In the genomic region with DNA sequence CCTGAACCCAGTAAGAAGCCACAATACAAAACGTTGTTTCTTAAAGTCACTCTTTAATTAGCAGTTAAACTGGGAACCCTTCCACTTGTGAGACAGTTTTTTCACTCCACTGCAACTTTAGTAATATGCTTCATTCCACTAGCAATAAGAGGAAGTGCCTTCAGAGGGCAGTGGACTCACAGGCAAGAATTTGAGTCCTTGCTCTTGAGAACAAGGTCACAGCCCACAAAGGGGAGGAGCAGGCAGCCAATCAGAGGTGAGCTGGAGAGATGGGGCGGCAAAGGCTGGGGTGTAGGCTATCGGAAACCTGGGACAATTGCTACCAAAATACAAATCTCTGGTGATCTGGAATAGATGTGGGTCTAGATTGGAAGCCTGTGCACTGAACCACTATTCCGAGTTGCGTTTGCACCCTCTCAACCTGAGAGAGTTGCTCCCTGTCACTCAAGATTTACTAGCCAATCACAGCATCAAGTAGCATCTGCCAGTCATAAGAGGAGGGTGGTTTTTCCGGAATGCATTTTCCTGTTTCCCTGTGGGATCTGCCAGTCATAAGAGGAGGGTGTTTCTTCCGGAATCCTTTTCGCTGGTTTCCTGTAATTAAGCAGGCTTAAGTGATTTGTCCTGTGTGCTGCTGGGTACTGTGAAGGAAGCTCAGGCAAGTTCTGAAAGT, we compare ENCODE assay signal across 8 mouse cellular contexts. TPM values are rescaled to one million over a fixed set of nuclear protein-coding genes. Genes with fewer than 3 reads are reported as not detected.
A peak's percentile ranks its signal among the peaks of the same experiment; 100 is the strongest.
DNase-seq lines count a peak whose midpoint lies in the region; ATAC-seq lines count a peak whose summit lies in the region.
"Not testable (repeated sequence)": the region's sequence is repeated elsewhere in the genome, so short reads cannot be mapped to it uniquely, and the experiment has no call there.

Gene Zfp97 (plus strand): TSS at position 586 of the 673 bp plus-strand sequence.

- H3K27ac ChIP-seq in embryonic facial prominence, embryonic 14.5 days (replicated peaks; ENCODE audit: low read depth, low read length); hindbrain, embryonic 12.5 days; kidney, embryonic 14.5 days (ENCODE audit: low read depth, low read length); liver, embryonic 13.5 days; neural tube, embryonic 12.5 days: not testable (repeated sequence)

- not testable (repeated sequence) for H3K4me1 ChIP-seq in embryonic facial prominence, embryonic 14.5 days (ENCODE audit: control insufficient read depth, insufficient read depth, low read length); hindbrain, embryonic 12.5 days; kidney, embryonic 14.5 days (ENCODE audit: control insufficient read depth, insufficient read depth, low read length); liver, embryonic 13.5 days (replicated peaks); neural tube, embryonic 12.5 days

- WGBS in embryonic facial prominence, embryonic 14.5 days, result no CpG with 5 or more reads among the region's 8 CpGs
- WGBS in hindbrain, embryonic 12.5 days, result no CpG with 5 or more reads among the region's 8 CpGs
- WGBS in kidney, embryonic 14.5 days, result no CpG with 5 or more reads among the region's 8 CpGs
- no CpG with 5 or more reads among the region's 8 CpGs for WGBS in liver, embryonic 13.5 days (ENCODE audit: insufficient replicate concordance)
- WGBS in neural tube, embryonic 12.5 days, result no CpG with 5 or more reads among the region's 8 CpGs

- not testable (repeated sequence) for H3K4me3 ChIP-seq in embryonic facial prominence, embryonic 14.5 days (ENCODE audit: low read depth, low read length); hindbrain, embryonic 12.5 days; kidney, embryonic 14.5 days (ENCODE audit: low read length); liver, embryonic 13.5 days (replicated peaks); neural tube, embryonic 12.5 days

- H3K4me2 ChIP-seq in embryonic facial prominence, embryonic 14.5 days (ENCODE audit: low read depth, low read length); hindbrain, embryonic 12.5 days (replicated peaks); kidney, embryonic 14.5 days (replicated peaks; ENCODE audit: low read depth, low read length); liver, embryonic 13.5 days; neural tube, embryonic 12.5 days (replicated peaks): not testable (repeated sequence)

- not testable (repeated sequence) for DNase-seq in embryonic facial prominence, embryonic 14.5 days (ENCODE audit: low spot score); liver, embryonic 13.5 days

- H3K9me3 ChIP-seq in embryonic facial prominence, embryonic 14.5 days (ENCODE audit: control insufficient read depth, low read length); hindbrain, embryonic 12.5 days (replicated peaks); kidney, embryonic 14.5 days (ENCODE audit: control insufficient read depth, low read length); liver, embryonic 13.5 days (replicated peaks); neural tube, embryonic 12.5 days: not testable (repeated sequence)

- not testable (repeated sequence) for H3K36me3 ChIP-seq in embryonic facial prominence, embryonic 14.5 days (ENCODE audit: control insufficient read depth, insufficient read depth, low read length); hindbrain, embryonic 12.5 days; kidney, embryonic 14.5 days (ENCODE audit: control insufficient read depth, insufficient read depth, low read length); liver, embryonic 13.5 days; neural tube, embryonic 12.5 days

- ATAC-seq in CD4-positive, CD25-positive, alpha-beta regulatory T cell, adult 4 months, result peak; percentile 99
- peak; percentile 98 for ATAC-seq in embryonic facial prominence, embryonic 14.5 days (ENCODE audit: low read depth)
- ATAC-seq in frontal cortex, adult (ENCODE audit: low TSS enrichment), result peak; percentile 100
- ATAC-seq in hindbrain, embryonic 12.5 days (ENCODE audit: low FRiP score), result peak; percentile 95
- ATAC-seq in kidney, embryonic 14.5 days (ENCODE audit: low FRiP score, low TSS enrichment), result peak; percentile 99
- peak; percentile 100 for ATAC-seq in liver, embryonic 13.5 days (ENCODE audit: low read depth)
- peak; percentile 100 for ATAC-seq in megakaryocyte progenitor cell, adult 5-6 weeks (replicated peaks; ENCODE audit: poor library complexity)
- ATAC-seq in neural tube, embryonic 12.5 days (ENCODE audit: low FRiP score, low read depth), result peak; percentile 98

- not testable (repeated sequence) for H3K27me3 ChIP-seq in embryonic facial prominence, embryonic 14.5 days (replicated peaks; ENCODE audit: control insufficient read depth, insufficient read depth, low read length); hindbrain, embryonic 12.5 days; kidney, embryonic 14.5 days (ENCODE audit: control insufficient read depth, insufficient read depth, low read length); liver, embryonic 13.5 days; neural tube, embryonic 12.5 days (replicated peaks)

- H3K9ac ChIP-seq in embryonic facial prominence, embryonic 14.5 days (ENCODE audit: low read depth, low read length); hindbrain, embryonic 12.5 days; kidney, embryonic 14.5 days (ENCODE audit: low read depth, low read length); liver, embryonic 13.5 days; neural tube, embryonic 12.5 days: not testable (repeated sequence)

RNA-seq across cellular contexts. Expression of gene Zfp97, which starts in this region (rescaled TPM):
- polyA plus RNA-seq in CD4-positive, CD25-positive, alpha-beta regulatory T cell, adult 4 months (2017; shearing (Covaris generic)), result 10 to 100 TPM in 1 of 2 experiments, 1 to 10 TPM in 1; 9.6 to 14.9 TPM
- polyA plus RNA-seq in embryonic facial prominence, embryonic 14.5 days (2014; fragmentation: Nextera tagmentation; extraction: Ambion mirVana), result 6.4 and 7.0 TPM in 2 replicates
- 3.2 TPM in 2 replicates for polyA plus RNA-seq in hindbrain, embryonic 12.5 days (2016; fragmentation: Nextera tagmentation; extraction: Ambion mirVana)
- polyA plus RNA-seq in kidney, embryonic 14.5 days (2014; fragmentation: Nextera tagmentation; extraction: Ambion mirVana), result 9.1 and 10.1 TPM in 2 replicates
- 2.1 and 2.4 TPM in 2 replicates for polyA plus RNA-seq in liver, embryonic 13.5 days (2015; fragmentation: Nextera tagmentation; extraction: Ambion mirVana)
- total RNA-seq in megakaryocyte progenitor cell, adult 5-6 weeks (2015), result 13.9 and 17.5 TPM in 2 replicates
- total RNA-seq in megakaryocyte progenitor cell, adult 5-6 weeks (2017), result 8.2 and 8.4 TPM in 2 replicates
- polyA plus RNA-seq in neural tube, embryonic 12.5 days (2016; fragmentation: Nextera tagmentation; extraction: Ambion mirVana), result 2.0 and 3.3 TPM in 2 replicates
